Mouse (Mus musculus) embryonic fibroblast, embryonic 13.5 days (primary cell): ENCODE data around the gene Srebf2.

Experiments
- CTCF ChIP-seq: IDR thresholded peaks from 2 replicates; pipeline ENCODE4 v1.5.1; 2011; ENCODE audit warnings: mild to moderate bottlenecking, control low read depth, low read length, moderate library complexity, borderline replicate concordance; ENCODE audit not compliant: insufficient read depth
- POLR2A ChIP-seq: IDR thresholded peaks from 2 replicates; pipeline ENCODE4 v1.6.1; 2011; ENCODE audit warnings: low read depth, mild to moderate bottlenecking, control low read depth, low read length, moderate library complexity

- no peak for TF ChIP-seq POLR2A
- no peak for TF ChIP-seq CTCF
These were observed 83.2 kb downstream of the Srebf2 start for GRCm38 (mm10) chr15:82230098-82230611.
